Mouse (Mus musculus) heart, adult 2 months (tissue): ENCODE measurements around the gene Mfsd4a.

ENCODE experiments used
- CTCF ChIP-seq: fragments of 200-600 bp; IDR thresholded peaks from 2 replicates; pipeline ENCODE4 v1.8.1; 2022; ENCODE audit warnings: antibody characterized with exemption, mild to moderate bottlenecking, moderate library complexity
- POLR2A ChIP-seq: fragments of 200-500 bp; IDR thresholded peaks from 2 replicates; pipeline ENCODE4 v1.6.1; 2011; ENCODE audit warnings: mild to moderate bottlenecking, low read depth, low read length, control low read depth; ENCODE audit not compliant: insufficient read depth

- TF ChIP-seq CTCF (no peak), POLR2A (no peak)
Observed at GRCm38 (mm10) chr1:132085181-132086049, 17.6 kb upstream of the Mfsd4a start.
